Mouse (Mus musculus) neural tube, embryonic 12.5 days (tissue): ENCODE measurements around the gene Kazn. TPM values are rescaled to one million over a fixed set of nuclear protein-coding genes. Genes with fewer than 3 reads are reported as not detected.

Experiments used
- ATAC-seq: fragments of 200-750 bp; cut with Nextera tagmentation; 2 replicates; pipeline ENCODE4 v1.8.0; 2017; ENCODE audit warnings: low read depth, mild to moderate bottlenecking, moderate TSS enrichment, moderate library complexity; ENCODE audit not compliant: low FRiP score
- H3K27ac ChIP-seq: fragments of 300-500 bp; sonication (generic); 2 replicates; pipeline ENCODE4 v1.5.1; 2016
- H3K27me3 ChIP-seq: fragments of 300-500 bp; sonication (generic); replicated peaks from 2 replicates; pipeline ENCODE4 v1.6.1; 2016; ENCODE audit warnings: mild to moderate bottlenecking
- H3K36me3 ChIP-seq: fragments of 300-500 bp; sonication (generic); 2 replicates; pipeline ENCODE4 v1.6.1; 2016; ENCODE audit warnings: mild to moderate bottlenecking
- H3K4me1 ChIP-seq: fragments of 300-500 bp; sonication (generic); 2 replicates; pipeline ENCODE4 v1.6.1; 2016
- H3K4me2 ChIP-seq: fragments of 300-500 bp; sonication (generic); replicated peaks from 2 replicates; pipeline ENCODE4 v1.6.1; 2016; ENCODE audit warnings: mild to moderate bottlenecking
- H3K4me3 ChIP-seq: fragments of 300-500 bp; sonication (generic); 2 replicates; pipeline ENCODE4 v1.5.1; 2016
- H3K9ac ChIP-seq: fragments of 300-500 bp; sonication (generic); 2 replicates; pipeline ENCODE4 v1.6.1; 2016; ENCODE audit warnings: mild to moderate bottlenecking
- H3K9me3 ChIP-seq: fragments of 300-500 bp; sonication (generic); 2 replicates; pipeline ENCODE4 v1.6.1; 2016; ENCODE audit warnings: mild to moderate bottlenecking
- WGBS: fragments of 180-500 bp; shearing (Covaris S2); methylation state at CpG from one replicate; pipeline ENCODE4 v1.1.7; 2016; 5-methylcytosine and 5-hydroxymethylcytosine counted together
- polyA plus RNA-seq: library from polyadenylated mRNA; unstranded; fragments of >200 nt; fragmentation: Nextera tagmentation; extraction: Ambion mirVana; gene quantifications from 2 replicates; pipeline ENCODE4 v1.2.1, GENCODE M21; 2016

Gene Kazn
- polyA plus RNA-seq, 1 experiment from 2014 or later: 21.4 TPM

DNA sequence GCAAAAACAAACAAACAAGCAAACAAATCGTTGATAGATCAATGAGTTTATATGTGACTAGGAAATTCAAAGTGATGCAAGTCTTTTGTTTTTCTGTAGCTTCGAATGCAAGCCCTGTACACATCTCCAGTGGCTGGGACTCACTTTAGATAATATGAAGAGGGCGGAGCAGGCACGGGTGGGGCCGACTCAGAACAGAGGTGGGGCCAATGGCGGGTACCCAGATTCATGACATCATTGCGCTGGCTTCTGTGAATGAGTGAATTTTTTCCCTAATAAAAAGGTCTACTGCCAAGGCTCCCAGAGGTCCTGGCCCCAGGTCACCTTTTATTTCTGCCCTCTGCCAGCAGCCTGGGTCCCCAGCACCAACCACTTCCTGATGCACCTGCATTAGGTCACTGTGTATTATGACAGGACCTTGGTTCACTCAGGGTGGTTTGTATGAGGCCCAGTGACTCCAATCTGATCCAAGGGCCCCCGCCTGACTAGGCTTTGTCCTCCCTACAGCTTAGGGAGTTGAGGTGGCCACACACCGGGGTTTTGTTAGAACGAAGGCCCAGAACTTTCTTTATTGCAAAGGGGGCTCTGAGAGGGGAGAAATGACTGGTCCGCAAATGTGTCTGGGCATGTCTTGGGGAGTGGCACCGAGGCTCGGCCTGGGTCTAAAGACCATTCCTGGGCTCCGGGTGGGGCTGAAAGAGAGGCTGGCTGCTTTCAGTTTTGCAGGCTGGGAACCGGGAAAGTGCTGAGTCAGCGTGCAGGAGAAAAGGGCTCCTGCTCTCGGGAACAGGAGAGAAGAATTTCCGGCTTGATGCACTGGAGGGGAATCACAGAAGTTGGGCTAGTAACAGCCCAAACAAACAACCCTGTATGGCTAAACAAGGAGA lies 68.1 kb downstream of the Kazn start:
- no peak for ATAC-seq
- H3K4me1 ChIP-seq: peaks cover 30% of the 10 kb centered on the region
- no peak overlapping the region for H3K27ac ChIP-seq
- 56% methylated on average over 18 of the region's 18 CpGs for WGBS
- no peaks in the 10 kb centered on the region for H3K36me3 ChIP-seq
- H3K4me2 ChIP-seq: no peak overlapping the region
- no peaks in the 10 kb centered on the region for H3K9me3 ChIP-seq
- H3K4me3 ChIP-seq: no peak overlapping the region
- H3K9ac ChIP-seq: no peak overlapping the region
- no peaks in the 10 kb centered on the region for H3K27me3 ChIP-seq

DNA sequence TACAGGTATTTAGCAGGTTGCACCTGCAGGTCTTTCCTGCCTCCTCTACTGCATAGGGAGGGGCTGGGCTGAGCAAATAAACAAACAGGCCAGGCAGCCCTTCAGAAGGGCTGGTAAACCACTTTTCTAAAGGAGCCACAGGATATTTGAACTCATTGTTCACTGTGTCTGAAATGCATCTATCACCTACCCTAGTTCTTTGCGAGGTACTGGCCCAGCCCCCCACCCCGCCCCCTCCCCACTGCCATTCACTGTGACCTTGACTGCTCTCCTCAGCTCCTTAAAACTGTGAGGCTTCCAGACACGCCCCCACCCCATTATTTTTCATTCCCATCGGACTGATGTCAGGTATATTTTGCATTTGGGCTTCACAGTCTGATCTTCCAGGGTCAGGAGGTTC lies 69.6 kb downstream of the Kazn start:
- H3K27me3 ChIP-seq: no peaks in the 10 kb centered on the region
- no peak overlapping the region for H3K4me3 ChIP-seq
- no peak for ATAC-seq
- no peak overlapping the region for H3K27ac ChIP-seq
- no peaks in the 10 kb centered on the region for H3K9me3 ChIP-seq
- 60% methylated on average over 4 of the region's 4 CpGs for WGBS
- peaks cover 34% of the 10 kb centered on the region for H3K4me1 ChIP-seq
- no peaks in the 10 kb centered on the region for H3K36me3 ChIP-seq
- no peak overlapping the region for H3K4me2 ChIP-seq
- H3K9ac ChIP-seq: no peak overlapping the region

DNA sequence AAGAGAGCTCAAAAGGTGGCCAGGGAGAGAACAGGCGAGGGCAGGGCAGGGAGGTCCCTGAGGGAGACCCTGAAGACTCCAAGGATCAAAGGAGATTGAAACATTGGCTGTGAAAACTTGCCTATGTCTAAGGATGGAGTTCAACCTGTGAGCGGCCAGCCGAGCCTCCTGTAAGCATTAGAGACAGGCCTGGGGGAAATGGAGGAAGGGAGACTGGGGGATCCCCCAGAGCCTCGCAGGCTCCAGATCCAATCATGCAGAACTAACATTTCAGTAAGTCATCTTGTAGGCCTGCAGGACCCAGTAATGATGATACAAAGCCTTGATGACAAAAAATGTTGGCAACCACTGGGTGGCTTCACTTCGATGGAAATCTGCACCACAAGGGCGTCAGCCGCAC lies 70.8 kb downstream of the Kazn start:
- Histone ChIP-seq H3K27me3 (no peaks in the 10 kb centered on the region), H3K36me3 (no peaks in the 10 kb centered on the region), H3K9me3 (no peaks in the 10 kb centered on the region), H3K4me3 (no peak overlapping the region), H3K9ac (no peak overlapping the region), H3K27ac (no peak overlapping the region), H3K4me1 (peaks cover 27% of the 10 kb centered on the region), H3K4me2 (no peak overlapping the region)
- WGBS: 87% methylated on average over 7 of the region's 7 CpGs
- no peak for ATAC-seq

DNA sequence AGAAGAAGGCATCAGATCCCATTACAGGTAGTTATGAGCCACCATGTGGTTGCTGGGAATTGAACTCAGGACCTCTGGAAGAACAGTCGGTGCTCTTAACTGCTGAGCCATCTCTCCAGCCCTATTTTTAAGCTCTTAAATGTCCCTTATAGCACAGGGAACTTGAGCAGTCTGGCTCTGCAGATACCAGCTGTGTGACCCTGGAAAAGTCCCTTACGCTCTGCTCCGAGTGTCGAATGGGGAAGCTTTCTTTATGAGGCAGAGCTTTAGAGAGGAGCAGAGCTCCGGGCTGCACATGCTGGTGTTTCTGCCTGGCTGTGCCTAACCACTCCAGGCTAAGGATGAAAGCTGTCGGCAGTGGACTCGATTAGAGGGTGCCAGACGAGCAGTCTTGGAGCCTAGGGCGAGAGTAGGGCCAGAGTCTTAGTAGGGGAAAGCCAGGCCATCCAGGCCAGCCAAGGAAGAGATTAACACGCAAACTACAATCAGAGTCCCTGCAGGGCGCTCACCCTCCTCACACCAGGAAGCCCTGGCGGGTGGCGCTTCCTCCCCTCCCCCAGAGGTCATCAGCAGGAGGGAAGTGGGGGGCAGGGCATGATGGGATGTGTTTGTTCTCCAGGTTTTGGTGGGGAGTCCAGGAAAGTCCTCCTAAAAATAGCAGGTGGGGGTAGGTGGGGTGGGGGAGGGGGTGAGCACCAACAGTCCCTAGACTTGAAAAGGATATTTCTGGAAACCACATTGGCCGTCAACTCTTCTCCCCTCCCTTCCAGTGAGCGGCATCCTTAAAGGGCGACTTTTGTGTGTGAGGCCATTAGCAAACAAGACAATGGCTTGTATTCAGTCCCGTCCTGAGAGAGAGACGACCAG lies 73.1 kb downstream of the Kazn start:
- H3K36me3 ChIP-seq: peaks cover 6% of the 10 kb centered on the region; the same call in 1 of the 2 replicates
- ATAC-seq: no peak
- H3K4me1 ChIP-seq: peaks cover 15% of the 10 kb centered on the region
- no peak overlapping the region for H3K27ac ChIP-seq
- 8% methylated on average over 18 of the region's 18 CpGs for WGBS
- no peak overlapping the region for H3K4me2 ChIP-seq
- H3K9me3 ChIP-seq: peaks cover 8% of the 10 kb centered on the region; the same call in 1 of the 2 replicates
- H3K4me3 ChIP-seq: no peak overlapping the region
- H3K27me3 ChIP-seq: no peaks in the 10 kb centered on the region
- no peak overlapping the region for H3K9ac ChIP-seq

DNA sequence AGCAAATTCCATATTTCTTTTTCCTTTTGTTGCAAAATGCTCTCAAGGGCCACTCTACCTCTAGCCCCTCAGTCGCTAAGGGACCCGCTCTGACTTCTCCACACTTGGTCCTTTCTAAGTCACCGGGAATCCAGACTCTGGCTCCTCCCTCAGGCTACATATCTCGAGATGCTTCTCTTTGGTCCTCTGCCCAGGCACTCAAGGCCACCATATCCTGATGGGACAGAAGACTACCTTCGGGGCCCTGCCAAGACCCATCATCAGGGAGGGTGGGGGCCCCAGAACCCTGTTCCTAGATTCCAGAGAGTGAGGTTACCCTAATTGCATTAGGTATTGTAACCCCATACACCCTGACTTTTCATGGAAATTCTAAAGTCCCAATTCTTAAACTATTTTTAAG lies 73.8 kb downstream of the Kazn start:
- Histone ChIP-seq H3K4me2 (no peak overlapping the region), H3K36me3 (peaks cover 6% of the 10 kb centered on the region; the same call in 1 of the 2 replicates), H3K9me3 (peaks cover 8% of the 10 kb centered on the region; the same call in 1 of the 2 replicates), H3K9ac (no peak overlapping the region), H3K27ac (no peak overlapping the region), H3K4me3 (no peak overlapping the region), H3K27me3 (no peaks in the 10 kb centered on the region), H3K4me1 (peaks cover 15% of the 10 kb centered on the region)
- ATAC-seq: no peak
- 50% methylated on average over 5 of the region's 5 CpGs for WGBS

DNA sequence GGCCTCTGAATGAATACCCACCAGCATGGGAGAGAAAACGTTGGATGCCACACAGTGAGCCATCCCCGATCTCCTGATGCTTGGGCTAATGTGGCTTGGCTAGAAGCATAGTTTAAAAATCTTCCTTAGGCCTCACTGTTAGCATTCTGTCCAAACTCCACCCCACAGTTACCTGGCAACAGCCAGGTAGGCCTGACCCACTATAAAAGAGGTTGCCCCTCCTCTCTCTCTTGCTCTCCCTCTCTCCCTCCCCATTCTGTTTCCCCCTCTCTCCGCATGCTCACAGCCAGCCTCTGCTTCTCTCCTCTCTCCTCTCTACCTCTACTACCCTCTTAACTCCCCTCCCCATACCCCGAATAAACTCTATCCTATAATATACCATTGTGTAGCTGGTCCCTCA lies 74.8 kb downstream of the Kazn start:
- no peak overlapping the region for H3K27ac ChIP-seq
- no peaks in the 10 kb centered on the region for H3K27me3 ChIP-seq
- H3K9me3 ChIP-seq: peaks cover 8% of the 10 kb centered on the region; the same call in 1 of the 2 replicates

DNA sequence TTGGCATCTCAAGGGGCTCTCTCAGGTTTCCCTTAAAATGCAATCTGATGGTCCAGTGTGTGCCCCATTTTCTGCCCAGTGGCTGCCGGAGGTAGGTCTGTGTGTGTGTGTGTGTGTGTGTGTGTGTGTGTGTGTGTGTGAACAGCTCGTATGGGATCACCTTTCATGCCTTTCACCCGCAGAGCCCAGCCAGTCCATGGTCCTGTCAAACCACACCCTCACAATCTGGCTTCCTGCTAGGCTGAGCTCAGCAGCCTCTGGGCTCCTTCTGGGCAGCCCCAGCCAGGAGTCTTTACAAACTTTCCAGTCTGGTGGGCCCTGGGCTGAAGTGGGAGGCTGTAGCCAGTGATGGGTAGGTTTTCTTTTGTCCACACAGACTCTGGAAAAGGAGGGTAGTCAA lies 75.3 kb downstream of the Kazn start:
- 57% methylated on average over 3 of the region's 3 CpGs for WGBS
- H3K4me3 ChIP-seq: no peak overlapping the region
- H3K4me1 ChIP-seq: peaks cover 19% of the 10 kb centered on the region
- peaks cover 8% of the 10 kb centered on the region; the same call in 1 of the 2 replicates for H3K9me3 ChIP-seq
- peaks cover 6% of the 10 kb centered on the region; the same call in 1 of the 2 replicates for H3K36me3 ChIP-seq
- H3K27ac ChIP-seq: no peak overlapping the region
- ATAC-seq: no peak
- no peaks in the 10 kb centered on the region for H3K27me3 ChIP-seq
- no peak overlapping the region for H3K4me2 ChIP-seq
- H3K9ac ChIP-seq: no peak overlapping the region

More for the DNA sequence above, 74.8 kb downstream of the Kazn start:
- peaks cover 19% of the 10 kb centered on the region for H3K4me1 ChIP-seq
- no peak overlapping the region for H3K4me2 ChIP-seq
- WGBS: 63% methylated on average over 4 of the region's 4 CpGs
- peaks cover 6% of the 10 kb centered on the region; the same call in 1 of the 2 replicates for H3K36me3 ChIP-seq
- H3K9ac ChIP-seq: no peak overlapping the region
- ATAC-seq: no peak
- no peak overlapping the region for H3K4me3 ChIP-seq

DNA sequence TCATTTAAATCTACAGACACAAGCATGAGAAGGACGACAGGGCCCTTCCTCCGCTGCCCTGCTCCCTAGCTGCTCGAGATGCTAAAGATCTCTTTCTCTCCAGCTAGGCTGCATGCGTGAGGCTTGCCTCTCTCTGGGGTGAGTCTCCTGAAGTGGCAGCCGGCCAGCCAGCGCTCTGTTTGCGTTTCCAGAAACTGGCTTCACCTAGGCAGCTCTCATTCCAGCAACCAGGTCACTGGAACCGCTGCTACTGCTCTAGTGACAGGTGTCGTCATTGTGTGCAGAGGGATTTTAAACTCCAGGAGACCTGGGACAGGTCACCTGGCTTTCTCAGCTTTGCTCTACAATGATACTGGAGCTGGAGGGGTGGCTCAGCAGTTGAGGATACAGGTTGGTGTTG lies 76.5 kb downstream of the Kazn start:
- WGBS: 93% methylated on average over 9 of the region's 9 CpGs
- H3K27ac ChIP-seq: no peak overlapping the region
- peaks cover 19% of the 10 kb centered on the region for H3K4me1 ChIP-seq
- H3K27me3 ChIP-seq: no peaks in the 10 kb centered on the region
- H3K4me2 ChIP-seq: no peak overlapping the region
- peaks cover 8% of the 10 kb centered on the region; the same call in 1 of the 2 replicates for H3K9me3 ChIP-seq
- no peak overlapping the region for H3K9ac ChIP-seq
- H3K4me3 ChIP-seq: no peak overlapping the region
- H3K36me3 ChIP-seq: peaks cover 6% of the 10 kb centered on the region; the same call in 1 of the 2 replicates
- ATAC-seq: no peak

DNA sequence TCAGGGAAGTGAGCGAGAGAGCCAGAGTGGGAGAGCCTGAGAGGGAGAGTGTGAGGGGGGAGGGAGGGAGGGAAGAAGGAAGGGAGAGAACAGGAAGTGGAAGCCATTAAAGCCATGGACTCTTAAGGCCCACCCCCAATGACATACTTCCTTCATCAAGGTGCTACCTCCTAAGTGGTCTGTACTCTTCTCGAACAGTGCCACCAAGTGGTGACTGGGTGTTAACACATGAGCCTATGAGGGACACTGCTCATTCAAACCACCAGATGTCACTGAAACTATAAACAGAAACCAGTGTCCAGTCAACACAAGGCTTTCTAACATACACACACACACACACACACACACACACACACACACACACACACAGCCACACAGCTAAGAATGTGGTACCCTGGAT lies 77.1 kb downstream of the Kazn start:
- WGBS: 95% methylated on average over 2 of the region's 2 CpGs
- H3K27ac ChIP-seq: no peak overlapping the region

DNA sequence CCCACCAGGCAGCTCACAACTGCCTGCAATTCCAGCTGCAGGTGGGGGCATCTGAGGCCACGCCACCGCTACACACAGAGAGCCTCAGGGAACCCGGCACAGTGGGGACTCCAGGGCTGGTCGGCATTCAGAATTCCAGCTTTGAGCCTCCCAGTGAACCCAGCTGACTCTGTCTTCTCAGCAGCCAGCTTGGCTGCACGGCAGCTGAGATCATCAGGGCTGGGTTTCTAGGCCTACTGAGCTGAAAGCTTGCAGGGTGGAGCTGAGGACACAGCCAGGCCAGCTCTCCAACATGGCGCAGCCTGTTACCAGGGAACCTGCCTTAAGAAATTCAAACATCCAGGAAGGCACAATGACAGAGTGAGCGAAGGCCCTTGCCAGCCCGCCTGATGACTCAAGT lies 79.2 kb downstream of the Kazn start:
- Histone ChIP-seq H3K9ac (no peak overlapping the region), H3K4me2 (no peak overlapping the region), H3K9me3 (peaks cover 8% of the 10 kb centered on the region; the same call in 1 of the 2 replicates), H3K36me3 (peaks cover 6% of the 10 kb centered on the region; the same call in 1 of the 2 replicates), H3K27me3 (no peaks in the 10 kb centered on the region), H3K4me3 (no peak overlapping the region), H3K27ac (no peak overlapping the region), H3K4me1 (peaks cover 7% of the 10 kb centered on the region)
- ATAC-seq: no peak
- WGBS: 46% methylated on average over 8 of the region's 8 CpGs

More for the DNA sequence above, 77.1 kb downstream of the Kazn start:
- Histone ChIP-seq H3K36me3 (peaks cover 6% of the 10 kb centered on the region; the same call in 1 of the 2 replicates), H3K9ac (no peak overlapping the region), H3K9me3 (peaks cover 8% of the 10 kb centered on the region; the same call in 1 of the 2 replicates), H3K4me3 (no peak overlapping the region), H3K4me1 (peaks cover 19% of the 10 kb centered on the region), H3K27me3 (no peaks in the 10 kb centered on the region), H3K4me2 (no peak overlapping the region)
- no peak for ATAC-seq

DNA sequence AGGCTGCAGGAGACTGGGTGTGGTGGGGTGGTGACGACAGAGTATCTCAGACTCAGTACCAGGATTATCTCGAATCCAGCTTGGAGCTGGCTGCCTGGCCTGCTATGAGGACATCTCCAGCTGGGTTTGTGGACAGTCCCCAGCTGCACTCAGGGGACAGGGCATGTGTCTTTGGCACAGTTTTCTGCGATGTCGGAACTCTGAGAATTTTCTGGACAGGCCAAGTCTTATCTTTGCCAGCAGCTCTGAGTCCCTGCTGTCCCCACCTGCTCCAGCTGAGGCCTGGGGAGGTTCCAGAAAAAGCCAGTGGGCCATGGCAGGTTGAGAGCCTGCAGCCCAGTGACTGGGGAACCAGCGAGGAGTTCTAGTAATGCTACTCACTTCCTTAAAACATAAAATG lies 82.7 kb downstream of the Kazn start:
- Histone ChIP-seq H3K9ac (no peak overlapping the region), H3K27ac (no peak overlapping the region), H3K4me3 (no peak overlapping the region), H3K4me2 (no peak overlapping the region), H3K27me3 (no peaks in the 10 kb centered on the region), H3K36me3 (no peaks in the 10 kb centered on the region; the same call in 1 of the 2 replicates), H3K9me3 (no peaks in the 10 kb centered on the region), H3K4me1 (peaks cover 9% of the 10 kb centered on the region)
- no peak for ATAC-seq
- 88% methylated on average over 5 of the region's 5 CpGs for WGBS

DNA sequence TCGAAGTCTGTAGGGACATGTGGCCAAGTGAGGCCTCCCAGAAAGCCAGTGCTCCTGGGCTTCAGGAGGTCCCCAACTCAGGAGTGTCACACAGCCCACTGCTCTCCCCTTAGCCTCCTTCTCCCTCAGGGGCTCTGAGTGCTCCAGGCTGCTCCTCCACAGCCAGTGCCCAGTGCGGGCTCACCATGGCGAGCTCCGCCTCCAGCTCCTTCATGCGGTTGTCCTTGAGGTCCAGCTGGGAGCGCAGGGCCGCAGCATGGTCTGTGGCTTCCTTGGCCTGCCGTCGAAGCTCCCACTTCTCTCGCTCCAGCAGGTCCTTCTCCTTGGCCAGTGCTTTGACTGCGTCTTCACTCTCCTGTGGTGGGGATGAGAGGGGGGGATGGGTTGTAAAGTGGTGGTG lies 85.0 kb downstream of the Kazn start:
- Histone ChIP-seq H3K27ac (no peak overlapping the region), H3K4me1 (peaks cover 5% of the 10 kb centered on the region; the same call in 1 of the 2 replicates), H3K4me2 (no peak overlapping the region), H3K9me3 (no peaks in the 10 kb centered on the region), H3K36me3 (0 out of 2 replicates have a peak, but pooled peaks cover 5% of the 10 kb centered on the region), H3K9ac (no peak overlapping the region), H3K27me3 (no peaks in the 10 kb centered on the region), H3K4me3 (no peak overlapping the region)
- 0 out of 2 replicates have a peak, but pooled peaks have one; percentile 14 for ATAC-seq
- WGBS: 74% methylated on average over 11 of the region's 11 CpGs
